Mouse (Mus musculus) stomach, adult 2 months (tissue): ENCODE measurements around the gene P3h2. TPM values are rescaled to one million over a fixed set of nuclear protein-coding genes. Genes with fewer than 3 reads are reported as not detected.

Experiments used
- polyA plus RNA-seq: library from polyadenylated mRNA; depleted of rRNA; stranded (reverse); fragments of >200 nt; gene quantifications from 2 replicates; pipeline ENCODE4 v1.2.3, GENCODE M21; 2012; rRNA removed

P3h2 gene
- 1.9 and 2.3 TPM in 2 replicates for polyA plus RNA-seq

GRCm38 (mm10) chr16:26105115-26105974 is at the start of gene P3h2:
Gene P3h2 (minus strand): TSS chr16:26105784.

